Mouse (Mus musculus) MEL (cell line): ENCODE data around the gene Gm20696. TPM values are rescaled to one million over a fixed set of nuclear protein-coding genes. Genes with fewer than 3 reads are reported as not detected.
A peak's percentile ranks its signal among the peaks of the same experiment; 100 is the strongest.

Source experiments
- DNase-seq: peaks from one replicate; pipeline ENCODE4 v3.0.0; 2011; ENCODE audit warnings: low read depth, low spot score
- H3K27ac ChIP-seq: 2 replicates; pipeline ENCODE4 v1.5.1; 2012; ENCODE audit warnings: low read depth, mild to moderate bottlenecking, control low read depth, low read length, moderate library complexity; ENCODE audit not compliant: control insufficient read depth
- H3K27me3 ChIP-seq, 2 experiments: fragments of 150-350 bp in 1 of 2; sonication (generic) in 1 of 2; 2 replicates each; pipeline ENCODE4 v1.6.1; 2012; ENCODE audit warnings: low read length in 2 of 2, mild to moderate bottlenecking in 2 of 2, improper control_type of control experiment in 1 of 2, moderate library complexity in 1 of 2; ENCODE audit not compliant: insufficient read depth in 2 of 2, control insufficient read depth in 1 of 2
- H3K36me3 ChIP-seq, 2 experiments: 2 replicates each; pipeline ENCODE4 v1.6.1; 2012 to 2014; ENCODE audit warnings: low read length in 2 of 2, improper control_type of control experiment in 1 of 2, inconsistent platforms in 1 of 2, mild to moderate bottlenecking in 1 of 2; ENCODE audit not compliant: insufficient read depth in 2 of 2, control insufficient read depth in 1 of 2
- H3K4me1 ChIP-seq, 2 experiments: fragments of 150-350 bp in 1 of 2; sonication (generic) in 1 of 2; 2 replicates each; pipeline ENCODE4 v1.6.1; 2012; ENCODE audit warnings: low read length in 2 of 2, improper control_type of control experiment in 1 of 2, mild to moderate bottlenecking in 1 of 2; ENCODE audit not compliant: insufficient read depth in 2 of 2, control insufficient read depth in 1 of 2
- H3K4me3 ChIP-seq, 2 experiments: fragments of 150-350 bp in 1 of 2; sonication (generic) in 1 of 2; 2 replicates each; pipeline ENCODE4 v1.5.1; 2012; ENCODE audit warnings: low read depth in 2 of 2, low read length in 2 of 2, mild to moderate bottlenecking in 2 of 2, moderate library complexity in 2 of 2, control low read depth in 1 of 2, improper control_type of control experiment in 1 of 2; ENCODE audit not compliant: control insufficient read depth in 1 of 2, insufficient read depth in 1 of 2
- H3K79me2 ChIP-seq: 2 replicates; pipeline ENCODE4 v1.6.1; 2012; ENCODE audit warnings: mild to moderate bottlenecking, low read length, moderate library complexity; ENCODE audit not compliant: control insufficient read depth, poor library complexity, insufficient read depth
- H3K9ac ChIP-seq: 2 replicates; pipeline ENCODE4 v1.6.1; 2012; ENCODE audit warnings: low read depth, mild to moderate bottlenecking, control low read depth, low read length, moderate library complexity; ENCODE audit not compliant: control insufficient read depth, poor library complexity, severe bottlenecking
- H3K9me3 ChIP-seq: fragments of 150-350 bp; sonication (generic); replicated peaks from 2 replicates; pipeline ENCODE4 v1.6.1; 2012; ENCODE audit warnings: mild to moderate bottlenecking, low read length, improper control_type of control experiment, moderate library complexity; ENCODE audit not compliant: insufficient read depth
- BHLHE40 ChIP-seq: IDR thresholded peaks from 2 replicates; pipeline ENCODE4 v1.6.1; 2012; ENCODE audit warnings: low read depth, mild to moderate bottlenecking, inconsistent platforms, low read length, improper control_type of control experiment, borderline replicate concordance
- CHD1 ChIP-seq: IDR thresholded peaks from 2 replicates; pipeline ENCODE4 v1.6.1; 2012; ENCODE audit warnings: low read depth, mild to moderate bottlenecking, inconsistent platforms, low read length, improper control_type of control experiment
- CTCF ChIP-seq, 3 experiments: IDR thresholded peaks in 2 of 3; conservative IDR thresholded peaks in 1 of 3; 2 replicates each; pipeline ENCODE4 v1.5.1; 2011 to 2012; ENCODE audit warnings: low read length in 3 of 3, low read depth in 2 of 3, mild to moderate bottlenecking in 2 of 3, improper control_type of control experiment in 1 of 3, inconsistent platforms in 1 of 3, mixed read lengths in 1 of 3, moderate library complexity in 1 of 3; ENCODE audit not compliant: control insufficient read depth in 1 of 3, insufficient read depth in 1 of 3, poor library complexity in 1 of 3, severe bottlenecking in 1 of 3
- E2F4 ChIP-seq: IDR thresholded peaks from 2 replicates; pipeline ENCODE4 v1.6.1; 2011; ENCODE audit warnings: low read depth, low read length, improper control_type of control experiment, borderline replicate concordance
- ELF1 ChIP-seq: IDR thresholded peaks from 2 replicates; pipeline ENCODE4 v1.6.1; 2014; ENCODE audit warnings: low read depth, mild to moderate bottlenecking, inconsistent platforms, low read length, improper control_type of control experiment, moderate library complexity
- EP300 ChIP-seq, 2 experiments: IDR thresholded peaks; 2 replicates each; pipeline ENCODE4 v1.6.1; 2011; ENCODE audit warnings: improper control_type of control experiment in 2 of 2, low read length in 2 of 2, low read depth in 1 of 2, mild to moderate bottlenecking in 1 of 2
- ETS1 ChIP-seq: IDR thresholded peaks from 2 replicates; pipeline ENCODE4 v1.6.1; 2012; ENCODE audit warnings: low read depth, mild to moderate bottlenecking, inconsistent platforms, low read length, improper control_type of control experiment, moderate library complexity
- GABPA ChIP-seq: IDR thresholded peaks from 2 replicates; pipeline ENCODE4 v1.6.1; 2012; ENCODE audit warnings: low read depth, mild to moderate bottlenecking, inconsistent platforms, low read length, improper control_type of control experiment, moderate library complexity
- GATA1 ChIP-seq: IDR thresholded peaks from 2 replicates; pipeline ENCODE4 v1.6.1; 2011; ENCODE audit warnings: low read depth, low read length, improper control_type of control experiment
- JUND ChIP-seq: IDR thresholded peaks from 2 replicates; pipeline ENCODE4 v1.6.1; 2011; ENCODE audit warnings: low read depth, mild to moderate bottlenecking, improper control_type of control experiment, low read length
- KAT2A ChIP-seq: conservative IDR thresholded peaks from 2 replicates; pipeline ENCODE4 v1.6.1; 2012; ENCODE audit warnings: low read depth, low read length, improper control_type of control experiment, inconsistent platforms
- MAFK ChIP-seq: IDR thresholded peaks from 2 replicates; pipeline ENCODE4 v1.6.1; 2011; ENCODE audit warnings: low read depth, mild to moderate bottlenecking, low read length, improper control_type of control experiment, borderline replicate concordance
- MXI1 ChIP-seq: IDR thresholded peaks from 2 replicates; pipeline ENCODE4 v1.6.1; 2011; ENCODE audit warnings: mild to moderate bottlenecking, low read depth, low read length, improper control_type of control experiment
- MYB ChIP-seq: IDR thresholded peaks from 2 replicates; pipeline ENCODE4 v1.6.1; 2011; ENCODE audit warnings: mild to moderate bottlenecking, low read depth, low read length, improper control_type of control experiment
- MYC ChIP-seq: IDR thresholded peaks from 2 replicates; pipeline ENCODE4 v1.6.1; 2011; ENCODE audit warnings: low read depth, mild to moderate bottlenecking, low read length, improper control_type of control experiment, moderate library complexity
- NRF1 ChIP-seq: IDR thresholded peaks from 2 replicates; pipeline ENCODE4 v1.6.1; 2014; ENCODE audit warnings: low read depth, mild to moderate bottlenecking, inconsistent platforms, low read length, improper control_type of control experiment, moderate library complexity; ENCODE audit not compliant: poor library complexity, insufficient read depth, severe bottlenecking
- POLR2A ChIP-seq, 2 experiments: IDR thresholded peaks; 2 replicates each; pipeline ENCODE4 v1.6.1; 2011 to 2012; ENCODE audit warnings: low read length in 2 of 2, mild to moderate bottlenecking in 2 of 2, control low read depth in 1 of 2, improper control_type of control experiment in 1 of 2, low read depth in 1 of 2, moderate library complexity in 1 of 2; ENCODE audit not compliant: control insufficient read depth in 1 of 2, insufficient read depth in 1 of 2, poor library complexity in 1 of 2
- POLR2AphosphoS5 ChIP-seq: IDR thresholded peaks from 2 replicates; pipeline ENCODE4 v1.6.1; 2012; ENCODE audit warnings: low read depth, borderline replicate concordance, mild to moderate bottlenecking, inconsistent platforms, low read length, moderate library complexity, mixed read lengths
- RAD21 ChIP-seq: IDR thresholded peaks from 2 replicates; pipeline ENCODE4 v1.6.1; 2011; ENCODE audit warnings: mild to moderate bottlenecking, low read depth, low read length, improper control_type of control experiment
- RCOR1 ChIP-seq: IDR thresholded peaks from 2 replicates; pipeline ENCODE4 v1.6.1; 2012; ENCODE audit warnings: low read depth, mild to moderate bottlenecking, inconsistent platforms, low read length, improper control_type of control experiment
- SIN3A ChIP-seq: IDR thresholded peaks from 2 replicates; pipeline ENCODE4 v1.6.1; 2012; ENCODE audit warnings: low read length, improper control_type of control experiment, inconsistent platforms
- SMC3 ChIP-seq: IDR thresholded peaks from 2 replicates; pipeline ENCODE4 v1.6.1; 2011; ENCODE audit warnings: low read depth, low read length, improper control_type of control experiment
- TAL1 ChIP-seq: IDR thresholded peaks from 2 replicates; pipeline ENCODE4 v1.6.1; 2012; ENCODE audit warnings: mild to moderate bottlenecking, inconsistent platforms, low read length, moderate library complexity, mixed read lengths
- TBP ChIP-seq: IDR thresholded peaks from 2 replicates; pipeline ENCODE4 v1.8.0; 2011; ENCODE audit warnings: low read depth, low read length, improper control_type of control experiment
- TCF12 ChIP-seq: IDR thresholded peaks from 2 replicates; pipeline ENCODE4 v1.6.1; 2014; ENCODE audit warnings: low read depth, mild to moderate bottlenecking, inconsistent platforms, low read length, improper control_type of control experiment, moderate library complexity
- UBTF ChIP-seq: IDR thresholded peaks from 2 replicates; pipeline ENCODE4 v1.6.1; 2012; ENCODE audit warnings: low read depth, mild to moderate bottlenecking, inconsistent platforms, low read length, improper control_type of control experiment, moderate library complexity, borderline replicate concordance; ENCODE audit not compliant: insufficient read depth
- USF2 ChIP-seq, 2 experiments: IDR thresholded peaks; 2 replicates each; pipeline ENCODE4 v1.6.1; 2011 to 2012; ENCODE audit warnings: improper control_type of control experiment in 2 of 2, low read length in 2 of 2, borderline replicate concordance in 1 of 2, inconsistent platforms in 1 of 2, low read depth in 1 of 2, mild to moderate bottlenecking in 1 of 2; ENCODE audit not compliant: insufficient read depth in 1 of 2
- ZC3H11A ChIP-seq: IDR thresholded peaks from 2 replicates; pipeline ENCODE4 v1.6.1; 2012; ENCODE audit warnings: low read depth, mild to moderate bottlenecking, inconsistent platforms, low read length, improper control_type of control experiment
- ZNF384 ChIP-seq: IDR thresholded peaks from 2 replicates; pipeline ENCODE4 v1.6.1; 2012; ENCODE audit warnings: low read depth, mild to moderate bottlenecking, inconsistent platforms, low read length, improper control_type of control experiment
- polyA plus RNA-seq, 2 experiments: library from polyadenylated mRNA; stranded (reverse) in 1 of 2; unstranded in 1 of 2; fragments of >175 nt in 1 of 2; fragments of >200 nt in 1 of 2; gene quantifications; 2 replicates each; pipeline versions ENCODE4 v1.2.1 to v1.2.4; 2012; ENCODE audit warnings: low replicate concordance in 2 of 2, low read depth in 1 of 2; ENCODE audit not compliant: insufficient read length in 2 of 2, insufficient read depth in 1 of 2, missing spikeins in 1 of 2
- total RNA-seq: library from RNA; depleted of rRNA; stranded (reverse); fragments of 300-350 nt; gene quantifications from 2 replicates; pipeline ENCODE4 v1.2.3, GENCODE M21; 2012

Gene Gm20696
- total and polyA plus RNA-seq, 3 experiments, result 0.07 to 0.39 TPM; not detected in 1

DNA sequence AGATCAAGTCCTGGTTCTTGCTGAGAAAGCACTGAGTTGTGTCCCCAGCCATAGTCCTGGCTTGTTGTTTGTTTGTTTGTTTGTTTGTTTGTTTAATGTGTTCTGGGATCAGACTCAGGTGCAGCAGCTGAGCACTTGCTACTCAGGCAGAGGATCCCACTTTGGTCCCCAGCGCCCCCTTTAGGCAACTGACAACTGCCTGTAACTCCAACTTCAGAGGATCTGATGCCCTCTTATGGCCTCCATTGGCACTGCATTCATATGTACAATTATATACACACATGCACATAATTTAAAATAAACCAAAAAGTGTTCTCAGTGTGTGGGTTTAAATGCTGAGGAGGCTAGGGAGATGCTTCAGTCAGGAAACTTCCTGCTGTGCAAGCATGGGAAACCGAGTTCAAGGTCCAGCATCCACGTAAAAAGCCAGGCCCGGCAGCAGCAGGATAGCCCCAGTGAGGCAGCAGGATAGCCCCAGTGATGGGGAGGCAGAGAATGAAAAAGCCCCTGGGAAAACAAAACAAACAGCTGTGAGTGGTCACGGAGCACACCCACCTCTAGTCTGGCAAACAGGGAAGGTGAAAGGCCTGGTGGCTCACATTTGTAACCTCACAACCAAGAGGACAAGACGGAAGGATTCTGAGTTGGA lies 139.0 kb downstream of the Gm20696 start:
- Histone ChIP-seq H3K79me2 (peaks cover 3% of the 10 kb centered on the region; the same call in 1 of the 2 replicates), H3K36me3 (no peaks in the 10 kb centered on the region), H3K9ac (no peak overlapping the region), H3K9me3 (no peaks in the 10 kb centered on the region), H3K4me3 (no peak overlapping the region), H3K27me3 (no peaks in the 10 kb centered on the region), H3K27ac (no peak overlapping the region), H3K4me1 (no peaks in the 10 kb centered on the region)
- TF ChIP-seq ZC3H11A (0 out of 2 replicates have a peak, but pooled peaks have one; percentile 14), POLR2A (IDR thresholded peaks at IDR 0.05; ENCODE audit: control insufficient read depth in 1 of 2, insufficient read depth in 1 of 2, low read depth in 1 of 2, low read length in 2 of 2, poor library complexity in 1 of 2) (no peak), RAD21 (peak; percentile 60), EP300 (IDR thresholded peaks at IDR 0.05; ENCODE audit: low read depth in 1 of 2, low read length in 2 of 2) (no peak), ZNF384 (no peak), TAL1 (no peak), TBP (no peak), SMC3 (peak; percentile 44), BHLHE40 (no peak), KAT2A (no peak), MYC (no peak), NRF1 (no peak), CTCF (IDR thresholded peaks at IDR 0.05 in 2 of 3, conservative IDR thresholded peaks at IDR 0.05 in 1 of 3; ENCODE audit: control insufficient read depth in 1 of 3, insufficient read depth in 1 of 3, low read depth in 2 of 3, low read length in 3 of 3, poor library complexity in 1 of 3, severe bottlenecking in 1 of 3) (peak; percentile 39 to 84 (median 51)), JUND (no peak)
- peak; percentile 47 for DNase-seq

DNA sequence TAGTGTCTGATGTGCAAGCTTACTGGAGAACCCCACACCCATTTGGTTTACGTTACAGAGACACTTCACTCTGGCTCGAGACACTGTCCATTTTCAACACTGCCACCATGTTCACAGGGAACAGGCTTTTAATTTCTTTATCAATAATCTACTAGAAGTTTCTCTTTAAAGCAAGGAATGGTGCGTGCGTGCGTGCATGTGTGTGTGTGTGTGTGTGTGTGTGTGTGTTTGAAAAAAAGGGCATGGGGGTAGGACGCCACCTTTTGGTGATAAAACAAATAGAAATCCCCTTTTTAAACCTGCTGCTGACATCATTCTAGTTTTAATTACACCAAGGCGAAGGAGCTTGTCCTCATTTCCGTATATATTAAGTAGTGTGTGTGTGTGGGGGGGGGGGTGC lies 141.2 kb downstream of the Gm20696 start:
- Histone ChIP-seq H3K36me3 (no peaks in the 10 kb centered on the region), H3K27me3 (no peaks in the 10 kb centered on the region), H3K27ac (no peak overlapping the region), H3K9ac (no peak overlapping the region), H3K9me3 (no peaks in the 10 kb centered on the region), H3K4me1 (no peaks in the 10 kb centered on the region; a peak in 1 of 4 replicates), H3K4me3 (no peak overlapping the region), H3K79me2 (peaks cover 12% of the 10 kb centered on the region; the same call in 1 of the 2 replicates)
- DNase-seq, result peak; percentile 63
- TF ChIP-seq TCF12 (0 out of 2 replicates have a peak, but pooled peaks have one; percentile 12), RCOR1 (no peak), GABPA (no peak), SMC3 (peak; percentile 71), ZNF384 (peak; percentile 76), MYC (no peak), JUND (no peak), GATA1 (no peak), POLR2A (IDR thresholded peaks at IDR 0.05; ENCODE audit: control insufficient read depth in 1 of 2, insufficient read depth in 1 of 2, low read depth in 1 of 2, low read length in 2 of 2, poor library complexity in 1 of 2) (no peak), E2F4 (no peak), UBTF (no peak), SIN3A (peak; percentile 33; the same call in 1 of the 2 replicates), POLR2AphosphoS5 (no peak), MAFK (no peak), ETS1 (0 out of 2 replicates have a peak, but pooled peaks have one; percentile 22), RAD21 (peak; percentile 76), MYB (no peak), USF2 (IDR thresholded peaks at IDR 0.05; ENCODE audit: borderline replicate concordance in 1 of 2, insufficient read depth in 1 of 2, low read depth in 1 of 2, low read length in 2 of 2) (no peak), BHLHE40 (no peak; the same call in 1 of the 2 replicates), MXI1 (no peak), ELF1 (no peak), CTCF (IDR thresholded peaks at IDR 0.05 in 2 of 3, conservative IDR thresholded peaks at IDR 0.05 in 1 of 3; ENCODE audit: control insufficient read depth in 1 of 3, insufficient read depth in 1 of 3, low read depth in 2 of 3, low read length in 3 of 3, poor library complexity in 1 of 3, severe bottlenecking in 1 of 3) (peak; percentile 21 to 65 (median 22); a peak in 4 of 6 replicates), CHD1 (no peak)
